Mouse (Mus musculus) forebrain, postnatal 0 days (tissue): Measurements from ENCODE around the gene Cyp17a1. TPM values are rescaled to one million over a fixed set of nuclear protein-coding genes. Genes with fewer than 3 reads are reported as not detected.

Source experiments
- ATAC-seq: fragments of 200-750 bp; cut with Nextera tagmentation; 2 replicates; pipeline ENCODE4 v1.8.0; 2017; ENCODE audit warnings: mild to moderate bottlenecking, moderate library complexity
- DNase-seq: peaks from one replicate; pipeline ENCODE4 v3.0.0-alpha.2; 2015
- H3K27ac ChIP-seq: fragments of 300-500 bp; sonication (generic); 2 replicates; pipeline ENCODE4 v1.5.1; 2014; ENCODE audit warnings: low read depth, mild to moderate bottlenecking, antibody characterized with exemption, low read length, moderate library complexity, mixed read lengths
- H3K27me3 ChIP-seq: fragments of 300-500 bp; sonication (generic); 2 replicates; pipeline ENCODE4 v1.6.1; 2014; ENCODE audit warnings: mild to moderate bottlenecking, low read length, mixed read lengths; ENCODE audit not compliant: insufficient read depth
- H3K36me3 ChIP-seq: fragments of 300-500 bp; sonication (generic); 2 replicates; pipeline ENCODE4 v1.6.1; 2014; ENCODE audit warnings: mild to moderate bottlenecking, moderate library complexity; ENCODE audit not compliant: insufficient read depth
- H3K4me1 ChIP-seq: fragments of 300-500 bp; sonication (generic); 2 replicates; pipeline ENCODE4 v1.6.1; 2014; ENCODE audit warnings: antibody characterized with exemption; ENCODE audit not compliant: insufficient read depth
- H3K4me2 ChIP-seq: fragments of 300-500 bp; sonication (generic); 2 replicates; pipeline ENCODE4 v1.6.1; 2014; ENCODE audit warnings: low read depth, mild to moderate bottlenecking, moderate library complexity
- H3K4me3 ChIP-seq: fragments of 300-500 bp; sonication (generic); 2 replicates; pipeline ENCODE4 v1.5.1; 2014; ENCODE audit warnings: low read depth, low read length, mixed read lengths
- H3K9ac ChIP-seq: fragments of 300-500 bp; sonication (generic); 2 replicates; pipeline ENCODE4 v1.6.1; 2014; ENCODE audit warnings: mild to moderate bottlenecking
- H3K9me3 ChIP-seq: fragments of 300-500 bp; sonication (generic); 2 replicates; pipeline ENCODE4 v1.6.1; 2016; ENCODE audit warnings: low read length
- CTCF ChIP-seq: sonication (generic); IDR thresholded peaks from 2 replicates; pipeline ENCODE4 v1.5.1; 2016; ENCODE audit warnings: antibody characterized with exemption, control low read depth, low read depth
- WGBS: fragments of 180-500 bp; shearing (Covaris S2); extraction: QIAGEN DNeasy Blood & Tissue Kit; methylation state at CpG from one replicate; pipeline ENCODE4 v1.1.7; 2014; 5-methylcytosine and 5-hydroxymethylcytosine counted together
- polyA plus RNA-seq: library from polyadenylated mRNA; unstranded; fragments of >200 nt; fragmentation: Nextera tagmentation; extraction: Ambion mirVana; gene quantifications from 2 replicates; pipeline ENCODE4 v1.2.1, GENCODE M21; 2015
- total RNA-seq: library from RNA; depleted of rRNA; stranded (reverse); fragments of >200 nt; gene quantifications from 2 replicates; pipeline ENCODE4 v1.2.3, GENCODE M21; 2014; rRNA removed

The Cyp17a1 gene
- total RNA-seq, result 0.08 TPM in 1 of 2 replicates, not detected in the other
- not detected in 2 replicates for polyA plus RNA-seq

GRCm38 (mm10) chr19:46672766-46673418 lies at the start of gene Cyp17a1:
Gene Cyp17a1 (minus strand): TSS chr19:46673172.
- H3K27ac ChIP-seq, result no peak within 1 kb of the TSS
- DNase-seq (no peak), ATAC-seq (no peak)
- H3K4me3 ChIP-seq, result no peak within 1 kb of the TSS
- no peaks in the 10 kb centered on the region for H3K4me1 ChIP-seq
- no peak within 1 kb of the TSS for H3K9ac ChIP-seq
- no peaks in the 10 kb centered on the region for H3K27me3 ChIP-seq
- TF ChIP-seq CTCF, result no peak
- 69% methylated on average over 5 of the region's 5 CpGs for WGBS
- H3K4me2 ChIP-seq, result no peak within 1 kb of the TSS
- H3K36me3 ChIP-seq, result no peaks in the 10 kb centered on the region
- no peaks in the 10 kb centered on the region for H3K9me3 ChIP-seq

GRCm38 (mm10) chr19:46718150-46718549 lies 45.2 kb upstream of the Cyp17a1 start:
- no peak overlapping the region for H3K4me2 ChIP-seq
- H3K27ac ChIP-seq, result no peak overlapping the region
- no peaks in the 10 kb centered on the region for H3K27me3 ChIP-seq
- H3K9me3 ChIP-seq, result no peaks in the 10 kb centered on the region
- H3K36me3 ChIP-seq, result no peaks in the 10 kb centered on the region
- H3K4me3 ChIP-seq, result no peak overlapping the region
- TF ChIP-seq CTCF, result no peak
- WGBS, result 89% methylated on average over 4 of the region's 4 CpGs
- no peak for ATAC-seq
- DNase-seq, result no peak
- H3K9ac ChIP-seq, result no peak overlapping the region
- H3K4me1 ChIP-seq, result no peaks in the 10 kb centered on the region

- TF ChIP-seq CTCF, result no peak
- 91% methylated on average over 8 of the region's 8 CpGs for WGBS
- no peak overlapping the region for H3K4me2 ChIP-seq
Observed at GRCm38 (mm10) chr19:46715016-46715415, 42.0 kb upstream of the Cyp17a1 start.

GRCm38 (mm10) chr19:46714234-46714633 lies 41.3 kb upstream of the Cyp17a1 start:
- Histone ChIP-seq H3K4me3 (no peak overlapping the region), H3K36me3 (no peaks in the 10 kb centered on the region), H3K4me1 (no peaks in the 10 kb centered on the region), H3K27me3 (no peaks in the 10 kb centered on the region), H3K27ac (no peak overlapping the region), H3K9ac (no peak overlapping the region), H3K9me3 (no peaks in the 10 kb centered on the region), H3K4me2 (no peak overlapping the region)
- no peak for ATAC-seq
- WGBS, result 94% methylated on average over 8 of the region's 8 CpGs
- DNase-seq, result no peak
- no peak for TF ChIP-seq CTCF

More at GRCm38 (mm10) chr19:46715016-46715415, 42.0 kb upstream of the Cyp17a1 start:
- Histone ChIP-seq H3K9me3 (no peaks in the 10 kb centered on the region), H3K27ac (no peak overlapping the region), H3K9ac (no peak overlapping the region), H3K36me3 (no peaks in the 10 kb centered on the region), H3K4me1 (no peaks in the 10 kb centered on the region), H3K4me3 (no peak overlapping the region), H3K27me3 (no peaks in the 10 kb centered on the region)
- DNase-seq, result no peak
- ATAC-seq, result no peak

GRCm38 (mm10) chr19:46710614-46711013 lies 37.6 kb upstream of the Cyp17a1 start:
- no peak overlapping the region for H3K4me2 ChIP-seq
- TF ChIP-seq CTCF, result no peak
- H3K9me3 ChIP-seq, result no peaks in the 10 kb centered on the region
- H3K4me1 ChIP-seq, result no peaks in the 10 kb centered on the region
- H3K27ac ChIP-seq, result no peak overlapping the region
- 95% methylated on average over 4 of the region's 4 CpGs for WGBS
- no peak overlapping the region for H3K9ac ChIP-seq
- DNase-seq, result no peak
- no peaks in the 10 kb centered on the region for H3K36me3 ChIP-seq
- H3K4me3 ChIP-seq, result no peak overlapping the region
- no peaks in the 10 kb centered on the region for H3K27me3 ChIP-seq
- ATAC-seq, result no peak

GRCm38 (mm10) chr19:46707296-46708151 lies 34.6 kb upstream of the Cyp17a1 start, which contains the start of gene As3mt:
Gene As3mt (plus strand): TSS chr19:46707458.
- peak; percentile 71 for ATAC-seq
- no peak for TF ChIP-seq CTCF
- 13% methylated on average over 31 of the region's 31 CpGs for WGBS
- Histone ChIP-seq H3K4me3 (peak within 1 kb of the TSS; percentile 34), H3K4me1 (no peaks in the 10 kb centered on the region), H3K27me3 (no peaks in the 10 kb centered on the region), H3K27ac (no peak within 1 kb of the TSS), H3K9me3 (no peaks in the 10 kb centered on the region), H3K9ac (peak within 1 kb of the TSS; percentile 40), H3K4me2 (peak within 1 kb of the TSS; percentile 54), H3K36me3 (no peaks in the 10 kb centered on the region)
- DNase-seq, result no peak
